Mouse (Mus musculus) liver, embryonic 16.5 days (tissue): ENCODE measurements around the gene Gm7145. TPM values are rescaled to one million over a fixed set of nuclear protein-coding genes. Genes with fewer than 3 reads are reported as not detected.
"Not testable (repeated sequence)": the region's sequence is repeated elsewhere in the genome, so short reads cannot be mapped to it uniquely, and the experiment has no call there.

ENCODE experiments used
- ATAC-seq: fragments of 200-750 bp; cut with Nextera tagmentation; 2 replicates; pipeline ENCODE4 v1.8.0; 2017; ENCODE audit warnings: low read depth, mild to moderate bottlenecking, moderate number of reproducible peaks, moderate library complexity
- H3K27ac ChIP-seq: fragments of 300-500 bp; sonication (generic); 2 replicates; pipeline ENCODE4 v1.5.1; 2014; ENCODE audit warnings: mild to moderate bottlenecking, low read length
- H3K27me3 ChIP-seq: fragments of 300-500 bp; sonication (generic); 2 replicates; pipeline ENCODE4 v1.6.1; 2014; ENCODE audit warnings: low read depth, low read length, mixed read lengths; ENCODE audit not compliant: control insufficient read depth, insufficient read depth
- H3K36me3 ChIP-seq: fragments of 300-500 bp; sonication (generic); 2 replicates; pipeline ENCODE4 v1.6.1; 2014; ENCODE audit warnings: mild to moderate bottlenecking; ENCODE audit not compliant: control insufficient read depth, insufficient read depth
- H3K4me1 ChIP-seq: fragments of 300-500 bp; sonication (generic); 2 replicates; pipeline ENCODE4 v1.6.1; 2014; ENCODE audit warnings: low read depth, low read length, mixed read lengths; ENCODE audit not compliant: control insufficient read depth
- H3K4me2 ChIP-seq: fragments of 300-500 bp; sonication (generic); 2 replicates; pipeline ENCODE4 v1.6.1; 2014; ENCODE audit warnings: low read depth, low read length, mixed read lengths
- H3K4me3 ChIP-seq: fragments of 300-500 bp; sonication (generic); 2 replicates; pipeline ENCODE4 v1.5.1; 2014; ENCODE audit warnings: low read depth, mild to moderate bottlenecking, low read length
- H3K9ac ChIP-seq: fragments of 300-500 bp; sonication (generic); 2 replicates; pipeline ENCODE4 v1.6.1; 2014; ENCODE audit warnings: low read depth, low read length
- H3K9me3 ChIP-seq: fragments of 300-500 bp; sonication (generic); replicated peaks from 2 replicates; pipeline ENCODE4 v1.6.1; 2016; ENCODE audit warnings: low read length; ENCODE audit not compliant: control insufficient read depth
- WGBS: fragments of 180-500 bp; shearing (Covaris S2); extraction: QIAGEN DNeasy Blood & Tissue Kit; methylation state at CpG from one replicate; pipeline ENCODE4 v1.1.7; 2014; ENCODE audit not compliant: insufficient replicate concordance; 5-methylcytosine and 5-hydroxymethylcytosine counted together
- polyA plus RNA-seq: library from polyadenylated mRNA; unstranded; fragments of >200 nt; fragmentation: Nextera tagmentation; extraction: Ambion mirVana; gene quantifications from 2 replicates; pipeline ENCODE4 v1.2.1, GENCODE M21; 2015

Gene Gm7145
- not detected in 2 replicates for polyA plus RNA-seq

GRCm38 (mm10) chr1:117965639-117966038 is at the start of gene Gm7145:
Gene Gm7145 (plus strand): TSS chr1:117965939.
- H3K27me3 ChIP-seq = no peaks in the 10 kb centered on the region
- no peak within 1 kb of the TSS for H3K4me3 ChIP-seq
- no peaks in the 10 kb centered on the region for H3K4me1 ChIP-seq
- no peaks in the 10 kb centered on the region for H3K9me3 ChIP-seq
- no peak within 1 kb of the TSS for H3K27ac ChIP-seq
- ATAC-seq = no peak
- no peak within 1 kb of the TSS for H3K4me2 ChIP-seq
- no peak within 1 kb of the TSS for H3K9ac ChIP-seq
- 44% methylated on average over 4 of the region's 4 CpGs for WGBS
- H3K36me3 ChIP-seq = no peaks in the 10 kb centered on the region

- H3K36me3 ChIP-seq, H3K4me1 ChIP-seq, H3K27ac ChIP-seq, H3K4me2 ChIP-seq, ATAC-seq, H3K27me3 ChIP-seq, H3K9ac ChIP-seq, H3K9me3 ChIP-seq, H3K4me3 ChIP-seq: not testable (repeated sequence)
- 46% methylated on average over 1 of the region's 1 CpGs for WGBS
Observed at GRCm38 (mm10) chr1:117927715-117928114, 38.0 kb upstream of the Gm7145 start, which contains the start of gene Gm28168. Gene Gm28168 (plus strand): TSS chr1:117928015.

GRCm38 (mm10) chr1:118003876-118004275 is 38.1 kb downstream of the Gm7145 start:
- H3K27me3 ChIP-seq, H3K9ac ChIP-seq, H3K4me1 ChIP-seq, H3K36me3 ChIP-seq, H3K9me3 ChIP-seq, H3K4me3 ChIP-seq, H3K4me2 ChIP-seq, H3K27ac ChIP-seq, ATAC-seq: not testable (repeated sequence)

GRCm38 (mm10) chr1:118012736-118013135 is 47.0 kb downstream of the Gm7145 start:
- WGBS = 22% methylated on average over 8 of the region's 8 CpGs
- H3K4me3 ChIP-seq, H3K4me2 ChIP-seq, ATAC-seq, H3K27me3 ChIP-seq, H3K36me3 ChIP-seq, H3K4me1 ChIP-seq, H3K9me3 ChIP-seq, H3K27ac ChIP-seq, H3K9ac ChIP-seq: not testable (repeated sequence)

Other genes starting within 250 kb of the Gm7145 start
- not detected in 2 replicates for gene B020011L13Rik, start 184.8 kb upstream of the Gm7145 start, polyA plus RNA-seq
- gene Gm28360, start 135.9 kb upstream of the Gm7145 start, polyA plus RNA-seq = not detected in 2 replicates
- gene Gm28168, start 37.9 kb upstream of the Gm7145 start, polyA plus RNA-seq = not detected in 2 replicates
- gene Gm29106, start 210.6 kb downstream of the Gm7145 start, polyA plus RNA-seq = not detected in 2 replicates